Mouse (Mus musculus) neural tube, embryonic 11.5 days (tissue): Measurements from ENCODE around the gene Abhd2. TPM values are rescaled to one million over a fixed set of nuclear protein-coding genes. Genes with fewer than 3 reads are reported as not detected.

Experiments
- ATAC-seq: fragments of 200-750 bp; cut with Nextera tagmentation; 2 replicates; pipeline ENCODE4 v1.8.0; 2017; ENCODE audit warnings: moderate number of reproducible peaks, mild to moderate bottlenecking, moderate TSS enrichment, moderate library complexity; ENCODE audit not compliant: insufficient read depth, low FRiP score, low TSS enrichment
- DNase-seq: peaks from one replicate; pipeline ENCODE4 v3.0.0-alpha.2; 2015; ENCODE audit warnings: low spot score
- H3K27ac ChIP-seq: fragments of 300-500 bp; sonication (generic); 2 replicates; pipeline ENCODE4 v1.5.1; 2014; ENCODE audit warnings: low read depth, mild to moderate bottlenecking, low read length
- H3K27me3 ChIP-seq: fragments of 300-500 bp; sonication (generic); 2 replicates; pipeline ENCODE4 v1.6.1; 2014; ENCODE audit warnings: mild to moderate bottlenecking, low read length, mixed read lengths; ENCODE audit not compliant: control insufficient read depth, insufficient read depth
- H3K36me3 ChIP-seq: fragments of 300-500 bp; sonication (generic); 2 replicates; pipeline ENCODE4 v1.6.1; 2014; ENCODE audit warnings: mild to moderate bottlenecking, low read length, moderate library complexity, mixed read lengths; ENCODE audit not compliant: control insufficient read depth, insufficient read depth
- H3K4me1 ChIP-seq: fragments of 300-500 bp; sonication (generic); 2 replicates; pipeline ENCODE4 v1.6.1; 2014; ENCODE audit warnings: low read length, mixed read lengths; ENCODE audit not compliant: control insufficient read depth, insufficient read depth
- H3K4me2 ChIP-seq: fragments of 300-500 bp; sonication (generic); 2 replicates; pipeline ENCODE4 v1.6.1; 2014; ENCODE audit warnings: low read depth, mild to moderate bottlenecking, moderate library complexity
- H3K4me3 ChIP-seq: fragments of 300-500 bp; sonication (generic); 2 replicates; pipeline ENCODE4 v1.5.1; 2014; ENCODE audit warnings: low read depth, low read length
- H3K9ac ChIP-seq: fragments of 300-500 bp; sonication (generic); 2 replicates; pipeline ENCODE4 v1.6.1; 2014; ENCODE audit warnings: mild to moderate bottlenecking, low read length
- H3K9me3 ChIP-seq: fragments of 300-500 bp; sonication (generic); 2 replicates; pipeline ENCODE4 v1.6.1; 2016; ENCODE audit warnings: low read length; ENCODE audit not compliant: control insufficient read depth
- whole genome bisulfite sequencing: fragments of 180-500 bp; shearing (Covaris S2); extraction: QIAGEN DNeasy Blood & Tissue Kit; methylation state at CpG from one replicate; pipeline ENCODE4 v1.1.7; 2014; 5-methylcytosine and 5-hydroxymethylcytosine counted together
- polyA plus RNA-seq: library from polyadenylated mRNA; unstranded; fragments of >200 nt; fragmentation: Nextera tagmentation; extraction: Ambion mirVana; gene quantifications from 2 replicates; pipeline ENCODE4 v1.2.1, GENCODE M21; 2014

Gene Abhd2
- polyA plus RNA-seq, 1 experiment from 2014 or later = 14.3 TPM

- H3K27ac ChIP-seq = no peak overlapping the region
- DNase-seq = no peak
- H3K9ac ChIP-seq = no peak overlapping the region
- H3K4me1 ChIP-seq = no peaks in the 10 kb centered on the region
- no peaks in the 10 kb centered on the region for H3K27me3 ChIP-seq
- no peak for ATAC-seq
- no peak overlapping the region for H3K4me3 ChIP-seq
- H3K9me3 ChIP-seq = no peaks in the 10 kb centered on the region
- no peak overlapping the region for H3K4me2 ChIP-seq
- H3K36me3 ChIP-seq = no peaks in the 10 kb centered on the region
- WGBS = 74% methylated on average over 10 of the region's 10 CpGs
Observed at GRCm38 (mm10) chr7:79241931-79242625, 30.9 kb upstream of the Abhd2 start.

- DNase-seq (no peak), ATAC-seq (no peak)
- no peak overlapping the region for H3K27ac ChIP-seq
- WGBS = 65% methylated on average over 4 of the region's 4 CpGs
- no peaks in the 10 kb centered on the region for H3K4me1 ChIP-seq
- H3K4me3 ChIP-seq = no peak overlapping the region
- no peak overlapping the region for H3K9ac ChIP-seq
- H3K27me3 ChIP-seq = no peaks in the 10 kb centered on the region
- H3K4me2 ChIP-seq = no peak overlapping the region
- no peaks in the 10 kb centered on the region for H3K9me3 ChIP-seq
- no peaks in the 10 kb centered on the region for H3K36me3 ChIP-seq
Observed at GRCm38 (mm10) chr7:79243236-79243635, 29.8 kb upstream of the Abhd2 start.

- no peaks in the 10 kb centered on the region for H3K27me3 ChIP-seq
- H3K27ac ChIP-seq = no peak overlapping the region
- H3K9ac ChIP-seq = no peak overlapping the region; the same call in 1 of the 2 replicates
- 13% methylated on average over 18 of the region's 18 CpGs for WGBS
- peak overlapping the region; percentile 35 for H3K4me2 ChIP-seq
- no peaks in the 10 kb centered on the region for H3K9me3 ChIP-seq
- H3K4me3 ChIP-seq = 0 out of 2 replicates have a peak overlapping the region, but pooled peaks have one; percentile 1
- no peak for ATAC-seq
- peak; percentile 79 for DNase-seq
- H3K36me3 ChIP-seq = no peaks in the 10 kb centered on the region
- H3K4me1 ChIP-seq = no peaks in the 10 kb centered on the region
Observed at GRCm38 (mm10) chr7:79246039-79246670, 26.8 kb upstream of the Abhd2 start.

GRCm38 (mm10) chr7:79247408-79247807 lies 25.6 kb upstream of the Abhd2 start:
- no peak for ATAC-seq
- 78% methylated on average over 1 of the region's 1 CpGs for WGBS

GRCm38 (mm10) chr7:79247881-79248389 lies 25.1 kb upstream of the Abhd2 start:
- no peaks in the 10 kb centered on the region for H3K4me1 ChIP-seq
- no peaks in the 10 kb centered on the region for H3K27me3 ChIP-seq
- no peak overlapping the region for H3K9ac ChIP-seq
- 73% methylated on average over 7 of the region's 7 CpGs for WGBS
- ATAC-seq (no peak), DNase-seq (no peak)
- H3K27ac ChIP-seq = no peak overlapping the region
- no peak overlapping the region for H3K4me3 ChIP-seq
- H3K36me3 ChIP-seq = no peaks in the 10 kb centered on the region
- H3K4me2 ChIP-seq = no peak overlapping the region
- H3K9me3 ChIP-seq = no peaks in the 10 kb centered on the region

More at GRCm38 (mm10) chr7:79247408-79247807, 25.6 kb upstream of the Abhd2 start:
- Histone ChIP-seq H3K9me3 (no peaks in the 10 kb centered on the region), H3K4me3 (no peak overlapping the region), H3K4me1 (no peaks in the 10 kb centered on the region), H3K27me3 (no peaks in the 10 kb centered on the region), H3K4me2 (no peak overlapping the region), H3K9ac (no peak overlapping the region), H3K36me3 (no peaks in the 10 kb centered on the region), H3K27ac (no peak overlapping the region)
- DNase-seq = no peak

- 91% methylated on average over 2 of the region's 2 CpGs for WGBS
- Histone ChIP-seq H3K27ac (no peak overlapping the region), H3K9ac (no peak overlapping the region), H3K4me2 (no peak overlapping the region), H3K4me3 (no peak overlapping the region), H3K36me3 (no peaks in the 10 kb centered on the region), H3K9me3 (no peaks in the 10 kb centered on the region), H3K27me3 (no peaks in the 10 kb centered on the region), H3K4me1 (no peaks in the 10 kb centered on the region)
- ATAC-seq (no peak), DNase-seq (no peak)
Observed at GRCm38 (mm10) chr7:79249581-79249980, 23.4 kb upstream of the Abhd2 start.

GRCm38 (mm10) chr7:79254248-79254888 lies 18.6 kb upstream of the Abhd2 start:
- no peaks in the 10 kb centered on the region for H3K36me3 ChIP-seq
- no peak overlapping the region for H3K9ac ChIP-seq
- no peaks in the 10 kb centered on the region for H3K9me3 ChIP-seq
- no peaks in the 10 kb centered on the region for H3K4me1 ChIP-seq
- no peak for DNase-seq
- WGBS = 85% methylated on average over 3 of the region's 3 CpGs
- ATAC-seq = no peak
- no peak overlapping the region for H3K4me2 ChIP-seq
- H3K27me3 ChIP-seq = no peaks in the 10 kb centered on the region
- no peak overlapping the region for H3K4me3 ChIP-seq
- H3K27ac ChIP-seq = no peak overlapping the region

- H3K4me2 ChIP-seq = no peak overlapping the region
- H3K36me3 ChIP-seq = no peaks in the 10 kb centered on the region
- H3K9ac ChIP-seq = no peak overlapping the region
- no peaks in the 10 kb centered on the region for H3K4me1 ChIP-seq
- H3K4me3 ChIP-seq = no peak overlapping the region
- ATAC-seq (no peak), DNase-seq (no peak)
- H3K9me3 ChIP-seq = no peaks in the 10 kb centered on the region
- 88% methylated on average over 7 of the region's 7 CpGs for WGBS
- H3K27ac ChIP-seq = no peak overlapping the region
- H3K27me3 ChIP-seq = no peaks in the 10 kb centered on the region
Observed at GRCm38 (mm10) chr7:79255350-79255749, 17.6 kb upstream of the Abhd2 start.
